Mouse (Mus musculus) left cerebral cortex, adult 18-20 months (tissue): ENCODE measurements around the gene Pla2g4b. TPM values are rescaled to one million over a fixed set of nuclear protein-coding genes. Genes with fewer than 3 reads are reported as not detected.
A peak's percentile ranks its signal among the peaks of the same experiment; 100 is the strongest.

Experiments
- DNase-seq, 2 experiments: peaks; one replicate each; pipeline ENCODE4 v3.0.0; 2021 to 2022; ENCODE audit warnings: low spot score in 2 of 2, mixed read lengths in 1 of 2
- long read RNA-seq, 2 experiments: library from polyadenylated mRNA; stranded (forward); transcript quantifications; one replicate each; pipeline ENCODE4 v2.0.0; 2021
- total RNA-seq, 2 experiments: library from RNA; stranded (reverse); gene quantifications; 2 replicates each; pipeline ENCODE4 v1.2.3; 2021

Pla2g4b gene
- total RNA-seq, result 1 to 10 TPM; 3.2 to 3.3 TPM
- long read RNA-seq, experiment 1, result 0 reads
- long read RNA-seq, experiment 2, result 0 reads

DNA sequence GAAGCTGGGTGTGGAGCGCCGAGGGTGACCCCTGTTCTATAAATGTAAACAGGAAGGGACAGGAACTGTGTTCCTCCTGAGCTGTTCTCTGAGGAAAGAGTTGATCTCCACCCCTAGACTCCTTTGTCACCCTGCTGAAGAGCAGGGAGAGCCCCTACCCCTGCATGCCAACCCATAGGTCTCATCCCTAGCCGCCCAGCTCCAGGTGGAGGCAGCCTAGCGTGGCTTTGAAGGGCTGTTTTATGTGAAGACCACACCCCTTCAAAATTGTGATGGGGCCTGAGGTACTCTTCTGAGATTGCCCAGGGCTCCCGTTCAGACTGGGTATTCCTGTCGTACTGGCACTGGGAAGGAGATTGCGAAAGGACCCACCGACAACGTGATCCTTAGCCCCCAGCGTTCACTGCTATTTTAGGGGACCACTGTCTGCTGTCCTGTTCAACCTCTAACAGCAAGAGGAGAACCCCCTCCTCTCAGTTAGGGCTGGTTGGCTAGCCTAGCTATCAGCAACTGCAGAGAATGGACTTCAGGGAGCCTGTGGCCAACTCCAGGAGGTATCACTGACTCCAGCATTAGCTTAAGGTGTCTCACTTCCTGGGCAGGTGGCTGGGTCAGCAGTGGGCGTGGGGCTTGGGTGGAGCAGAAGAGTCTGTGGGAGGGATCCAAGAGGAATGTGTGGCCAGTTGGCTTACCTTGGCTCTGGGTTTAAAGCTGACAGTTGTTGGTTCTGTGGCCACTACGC lies at the start of gene Pla2g4b:
Pla2g4b (plus strand) TSS at position 692 of the 742 bp plus-strand sequence.
- DNase-seq, result no peak

DNA sequence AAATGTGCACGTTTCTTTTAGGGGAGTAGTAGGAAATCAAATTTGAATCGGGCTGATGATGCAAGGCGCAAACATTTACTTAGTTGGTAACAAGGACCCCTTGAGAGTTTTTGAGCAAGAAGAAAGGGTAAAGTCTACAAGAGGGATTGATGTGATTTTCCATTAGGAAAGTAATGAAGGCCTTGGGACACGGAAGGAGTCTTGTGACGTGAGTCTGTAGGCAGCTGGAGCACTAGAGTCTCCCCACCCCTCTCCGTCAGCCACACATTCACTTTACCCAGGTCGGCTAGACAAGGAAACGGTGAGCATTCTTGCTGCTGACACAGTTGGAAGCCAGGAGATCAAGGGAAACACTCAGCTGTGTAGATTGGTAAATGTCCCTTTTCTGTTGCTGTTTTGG lies 47.3 kb upstream of the Pla2g4b start:
- no peak for DNase-seq

DNA sequence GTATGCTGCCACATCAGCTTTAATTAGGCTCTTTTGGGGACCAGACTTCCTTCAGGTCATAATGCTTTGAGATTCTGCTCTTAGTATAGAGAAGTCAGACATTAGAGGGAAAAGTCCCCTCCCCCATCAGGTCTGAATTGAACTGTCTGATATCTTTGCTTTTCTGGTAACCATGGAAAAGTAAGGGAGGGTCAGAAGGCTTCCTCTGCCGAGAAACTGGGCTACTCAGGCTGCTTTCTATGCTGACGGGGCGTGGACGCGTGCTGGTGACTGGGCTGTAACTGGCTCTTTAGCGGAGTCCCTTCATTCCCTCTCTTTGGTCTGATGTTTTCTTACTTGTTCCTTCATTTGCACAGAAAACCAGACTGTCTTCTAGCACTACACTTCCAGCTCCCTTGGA lies 46.8 kb upstream of the Pla2g4b start:
- DNase-seq, result no peak

DNA sequence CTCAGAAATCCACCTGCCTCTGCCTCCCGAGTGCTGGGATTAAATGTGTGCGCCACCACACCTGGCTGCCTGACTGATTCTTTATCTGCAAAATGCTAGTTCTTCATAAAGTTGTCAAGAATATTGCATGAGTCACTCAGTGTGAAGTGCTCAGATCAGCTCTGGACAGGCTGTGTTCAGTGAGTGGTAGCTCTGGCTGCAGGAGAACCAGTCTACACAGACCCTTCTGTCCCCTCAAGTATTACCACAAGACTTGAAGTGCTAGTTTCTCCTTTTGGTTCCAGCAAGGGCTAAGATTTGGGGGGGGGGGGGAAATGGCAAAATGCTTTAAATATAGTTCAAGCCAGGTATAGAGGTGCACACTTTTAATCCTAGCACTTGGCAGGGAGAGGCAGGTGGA lies 45.8 kb upstream of the Pla2g4b start:
- no peak for DNase-seq

DNA sequence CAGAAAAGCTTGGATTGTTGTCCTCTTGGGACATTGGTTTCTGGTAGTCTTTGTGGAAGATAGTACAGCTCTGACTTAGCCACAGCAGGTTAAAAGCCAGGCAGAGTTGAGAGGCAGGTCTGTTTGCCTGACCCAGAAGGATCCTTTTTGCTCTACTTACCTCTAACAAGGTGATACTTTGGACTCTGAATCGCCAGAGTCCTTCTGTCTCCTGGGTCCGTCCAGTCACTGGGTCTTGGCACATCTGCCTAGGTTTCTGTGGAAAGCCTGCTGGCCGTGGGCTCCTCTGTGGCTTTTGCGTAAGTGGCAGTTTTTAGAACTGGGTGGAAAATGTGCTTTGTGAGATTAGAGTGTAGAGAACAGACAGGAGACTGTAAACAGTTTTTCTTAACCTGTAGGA lies 44.3 kb upstream of the Pla2g4b start:
- DNase-seq, result no peak

DNA sequence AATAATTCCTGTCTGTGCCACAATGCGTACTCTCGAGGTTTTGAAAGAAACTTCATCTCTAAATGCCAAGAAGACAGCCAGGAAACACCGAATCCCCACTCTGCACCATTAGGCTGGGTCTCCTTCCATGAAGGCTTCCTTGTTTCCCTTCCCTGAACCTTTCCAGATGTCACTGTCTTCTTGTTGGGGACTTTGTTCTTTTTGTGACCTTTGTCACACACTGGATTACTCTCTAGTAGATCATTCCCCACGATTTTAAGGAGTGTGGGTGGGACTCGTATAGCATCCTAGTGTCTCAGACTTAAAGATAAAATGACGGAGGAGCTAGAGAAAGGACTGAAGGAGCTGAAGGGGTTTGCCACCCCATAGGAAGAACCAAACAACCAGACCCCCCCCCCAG lies 42.3 kb upstream of the Pla2g4b start:
- no peak for DNase-seq

DNA sequence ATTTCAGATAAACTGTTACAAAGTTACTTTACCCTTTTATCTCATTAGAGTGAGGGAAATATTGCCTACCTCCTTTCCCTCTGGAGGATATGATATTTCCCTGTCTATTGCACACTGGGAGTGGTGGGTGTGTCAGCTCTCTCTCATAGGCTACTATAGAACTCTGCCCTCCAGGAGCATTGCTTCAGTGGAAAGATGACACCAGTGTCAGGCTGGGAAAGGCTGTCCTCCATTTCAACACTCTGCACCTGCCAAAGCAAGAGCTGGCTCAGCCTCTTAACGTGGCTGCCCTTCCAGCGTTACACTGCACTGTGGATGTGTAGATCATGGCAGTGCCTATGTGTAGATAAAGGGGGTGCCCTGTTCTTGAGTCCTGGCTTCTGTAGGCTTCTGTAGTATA lies 40.9 kb upstream of the Pla2g4b start:
- DNase-seq, result no peak

DNA sequence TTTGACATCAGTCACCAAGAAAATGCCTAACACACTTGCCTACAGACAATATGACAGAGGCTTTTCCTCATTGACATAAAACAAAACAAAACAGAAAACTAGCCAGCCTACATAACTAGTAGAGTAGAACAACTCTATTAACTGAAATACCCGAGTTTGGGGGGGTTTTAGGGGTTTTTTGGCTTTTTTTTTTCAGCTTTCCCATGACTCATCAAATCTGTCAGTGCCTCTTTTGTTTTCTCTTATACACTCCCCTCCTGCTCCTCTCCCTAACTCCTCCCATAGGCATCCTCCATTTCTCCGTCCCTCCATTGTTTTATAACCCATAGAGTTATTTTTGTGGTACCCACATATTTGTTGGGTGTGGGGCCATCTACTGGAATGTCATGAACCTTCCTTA lies 39.7 kb upstream of the Pla2g4b start:
- no peak for DNase-seq

DNA sequence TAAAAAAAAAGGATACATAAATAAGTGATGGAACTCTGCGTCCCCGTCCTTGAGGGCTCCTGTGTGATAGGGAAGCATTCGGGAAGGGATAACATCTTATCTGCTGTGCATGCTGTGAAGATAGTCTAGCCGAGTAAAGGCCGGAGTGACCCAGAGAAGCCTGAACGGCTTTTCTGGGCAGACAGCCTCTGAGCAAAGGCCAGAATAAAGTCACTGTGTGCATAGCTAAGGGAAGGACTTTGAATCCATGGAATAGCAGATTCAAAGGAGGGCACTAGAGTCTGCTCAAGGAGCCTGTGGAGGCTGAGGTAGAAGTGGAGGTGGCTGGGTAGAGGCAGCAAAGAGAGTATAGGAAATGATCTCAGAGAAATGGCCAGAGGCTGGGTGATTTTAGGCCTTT lies 38.4 kb upstream of the Pla2g4b start:
- DNase-seq, result no peak

DNA sequence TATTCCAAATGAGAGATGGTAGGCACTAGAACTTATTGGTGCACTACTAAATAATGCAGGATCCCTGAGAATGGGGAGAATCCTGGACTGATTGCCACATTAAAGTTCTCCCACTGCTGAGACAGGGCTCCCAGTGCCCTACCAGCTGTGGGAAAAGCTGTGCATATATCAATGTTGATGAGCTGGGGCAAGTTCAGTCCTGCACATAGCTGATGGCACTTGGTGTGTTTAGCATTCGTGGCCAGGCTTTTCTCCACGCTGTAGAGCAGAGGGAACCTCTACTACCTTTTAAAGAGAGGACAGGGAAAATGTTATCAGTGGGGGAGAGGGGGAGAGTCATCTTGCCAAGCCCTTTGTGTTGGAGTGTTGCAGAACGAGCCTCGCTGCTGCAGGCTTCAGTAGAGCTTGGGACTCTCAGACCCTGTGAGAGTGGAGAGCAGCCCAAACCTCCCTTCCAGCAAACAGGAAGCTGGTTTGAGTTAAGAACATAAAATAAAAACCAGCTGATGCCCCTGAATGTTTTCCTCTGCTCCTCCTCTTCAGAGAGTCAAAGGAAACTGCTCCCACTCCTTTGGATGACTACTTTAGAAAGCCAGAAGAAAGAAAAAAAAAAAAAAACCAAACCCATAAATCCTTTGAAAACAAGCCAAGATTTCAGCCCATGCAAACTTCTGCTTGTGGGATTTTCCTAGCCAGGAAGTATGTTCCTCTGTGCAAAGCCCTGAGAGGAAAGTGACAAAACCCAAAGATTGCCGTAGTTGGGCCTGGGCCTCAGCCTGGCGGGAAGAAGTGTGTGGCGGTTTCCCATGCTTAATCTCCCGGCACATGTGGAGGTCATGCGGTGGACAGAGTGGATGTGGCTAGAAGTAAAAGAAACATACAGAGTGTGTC lies 37.6 kb upstream of the Pla2g4b start:
- no peak for DNase-seq

DNA sequence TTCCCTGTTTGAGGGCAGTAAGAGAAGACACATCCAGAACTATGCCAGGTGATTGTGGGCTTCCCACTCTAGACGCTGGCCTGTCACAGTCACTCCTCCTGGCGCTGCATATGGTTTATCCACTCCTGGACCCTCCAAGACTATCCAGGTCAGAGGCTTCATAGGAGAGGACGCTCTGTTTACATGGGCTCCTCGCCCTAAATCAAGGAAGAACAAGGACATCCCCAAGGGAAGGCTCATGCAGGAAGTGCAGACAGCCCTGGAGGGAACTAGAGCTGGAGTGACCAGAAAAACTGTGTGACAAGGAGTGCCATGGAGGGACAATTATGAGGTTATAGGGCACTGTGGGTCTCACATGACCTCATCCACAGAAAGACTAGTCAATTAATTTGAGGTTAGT lies 35.9 kb upstream of the Pla2g4b start:
- no peak for DNase-seq

DNA sequence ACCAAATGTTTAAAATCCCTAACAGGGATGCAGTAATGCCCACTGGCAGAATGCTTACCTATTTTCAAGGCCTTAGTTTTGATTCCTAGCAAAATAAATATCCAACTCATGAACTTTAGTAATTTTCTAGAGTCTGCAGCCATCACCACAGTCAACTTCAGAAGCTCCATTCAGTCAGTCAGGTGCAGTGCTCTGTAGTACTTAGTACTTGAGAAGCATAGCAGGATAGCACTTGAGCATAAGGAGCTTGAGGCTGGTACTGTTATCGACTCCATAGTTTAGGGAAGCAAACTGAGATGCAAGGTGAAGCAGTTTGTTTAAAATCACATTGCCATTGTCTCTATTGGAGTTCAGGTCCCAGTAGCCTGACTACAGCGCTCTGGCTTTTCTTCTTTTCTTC lies 33.5 kb upstream of the Pla2g4b start:
- no peak for DNase-seq

DNA sequence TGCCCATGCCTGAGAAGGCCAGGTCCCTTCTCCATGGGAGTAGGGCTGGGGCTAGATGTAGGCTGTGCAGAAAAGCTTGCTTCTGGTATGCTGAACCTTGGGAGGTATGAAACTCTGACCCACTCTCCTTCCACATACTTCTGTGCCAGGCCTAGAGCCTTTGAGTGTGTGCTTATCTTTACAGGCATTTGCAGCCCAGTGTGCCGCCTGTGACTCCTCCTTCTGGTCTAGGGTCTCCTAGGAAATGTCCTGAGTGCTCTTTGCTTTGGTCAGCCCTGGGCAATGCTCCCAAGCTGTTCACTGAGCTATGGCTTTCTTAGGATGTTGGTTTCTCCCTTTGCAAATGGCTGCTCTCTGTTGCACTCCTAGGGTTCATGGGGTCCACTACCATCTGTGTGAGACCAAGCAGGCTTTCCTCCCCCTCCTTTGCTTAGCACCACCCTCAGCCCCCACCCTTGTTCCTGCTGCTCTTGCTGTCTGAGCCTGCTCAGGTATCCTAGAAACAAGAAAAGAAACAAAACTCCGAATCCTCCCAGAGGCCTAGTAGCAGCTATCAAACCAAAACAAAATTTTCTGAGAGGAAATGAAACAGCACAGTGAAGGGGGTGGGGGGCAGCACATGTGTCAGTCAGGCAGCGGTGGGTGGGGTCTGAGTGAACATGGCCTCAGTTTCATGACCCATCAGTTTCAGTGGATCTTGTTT lies 32.2 kb upstream of the Pla2g4b start:
- no peak for DNase-seq

DNA sequence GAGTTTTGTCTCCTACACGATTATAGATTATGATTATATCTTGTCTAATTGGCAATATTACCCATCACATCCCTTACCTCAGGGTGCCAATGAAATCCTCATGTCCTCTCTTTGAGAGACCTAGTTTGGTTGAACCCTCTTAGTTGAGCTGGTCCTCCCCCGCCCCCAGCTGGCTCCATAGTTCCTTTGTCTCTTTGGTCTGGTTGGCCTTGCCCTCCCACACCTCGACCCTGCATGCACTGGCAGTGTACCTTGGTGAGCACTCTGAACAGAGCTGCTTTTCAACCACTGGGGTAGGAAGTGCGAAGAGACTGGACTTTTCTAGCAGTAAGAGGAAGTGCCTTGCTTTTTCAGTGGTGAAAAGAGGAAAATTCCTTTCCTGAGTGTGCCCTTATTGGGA lies 31.3 kb upstream of the Pla2g4b start:
- no peak for DNase-seq

DNA sequence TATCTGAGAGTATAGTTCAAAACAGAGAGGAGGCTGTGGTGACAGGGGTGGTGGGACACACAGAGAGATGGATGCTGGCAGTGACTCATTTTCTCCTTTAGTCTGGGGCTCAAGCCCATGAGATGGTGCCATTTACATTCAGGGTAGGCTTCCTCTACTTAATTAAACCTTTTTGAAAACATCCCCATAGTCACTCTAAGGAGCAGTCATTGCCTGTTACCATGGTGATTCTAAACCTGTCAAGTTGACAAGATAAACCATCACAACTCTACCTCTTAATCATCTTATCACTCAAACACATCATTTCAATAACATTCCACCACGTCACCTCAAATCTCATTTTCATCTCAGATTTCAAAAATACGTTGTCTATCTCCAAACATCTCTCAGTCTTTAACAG lies 29.2 kb upstream of the Pla2g4b start:
- no peak for DNase-seq

DNA sequence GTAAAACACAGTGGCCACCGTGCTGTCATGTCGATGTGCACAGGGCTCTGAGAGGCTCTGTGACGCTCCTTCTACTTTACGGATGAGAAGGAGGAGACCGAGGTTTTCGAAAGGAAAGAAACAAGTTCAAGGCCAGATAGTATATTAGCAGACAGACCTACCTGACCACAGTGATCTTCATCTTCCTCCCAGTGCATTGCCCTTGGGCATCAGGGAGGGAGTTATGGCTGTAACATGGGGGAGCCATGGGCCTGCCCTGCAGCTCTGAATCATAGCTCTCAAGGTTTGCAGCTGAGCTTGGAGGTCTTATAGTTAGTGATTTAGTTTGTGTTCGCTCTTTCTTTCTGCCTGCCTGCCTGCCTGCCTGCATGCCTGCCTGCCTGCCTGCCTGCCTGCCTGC lies 26.5 kb upstream of the Pla2g4b start:
- no peak for DNase-seq

DNA sequence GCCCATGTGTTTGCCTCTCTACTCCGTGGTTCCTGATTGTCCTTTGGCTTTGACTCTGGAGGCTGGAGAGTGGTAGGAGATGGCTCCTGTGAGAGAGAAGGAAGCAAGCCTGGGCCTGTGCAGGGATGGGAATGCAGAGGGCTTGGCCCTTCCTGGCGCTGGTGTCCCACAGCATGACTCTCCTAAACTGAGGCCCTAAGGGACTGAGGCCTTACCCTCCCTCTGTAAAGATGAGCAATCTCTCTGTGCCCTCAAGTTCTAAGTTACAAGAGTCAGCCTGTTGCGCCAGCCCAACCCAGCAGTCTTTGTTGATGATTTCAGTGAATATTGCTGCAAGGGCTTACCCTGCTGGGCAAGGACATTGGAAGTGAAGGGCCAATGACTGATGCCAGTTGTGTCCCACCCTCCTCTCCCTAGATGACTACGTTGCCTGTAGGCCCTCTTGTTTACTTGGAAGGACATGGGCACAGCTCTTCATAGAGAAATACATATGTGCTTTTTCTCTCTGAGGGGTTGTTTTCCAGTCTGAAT lies 25.5 kb upstream of the Pla2g4b start:
- DNase-seq, result no peak

DNA sequence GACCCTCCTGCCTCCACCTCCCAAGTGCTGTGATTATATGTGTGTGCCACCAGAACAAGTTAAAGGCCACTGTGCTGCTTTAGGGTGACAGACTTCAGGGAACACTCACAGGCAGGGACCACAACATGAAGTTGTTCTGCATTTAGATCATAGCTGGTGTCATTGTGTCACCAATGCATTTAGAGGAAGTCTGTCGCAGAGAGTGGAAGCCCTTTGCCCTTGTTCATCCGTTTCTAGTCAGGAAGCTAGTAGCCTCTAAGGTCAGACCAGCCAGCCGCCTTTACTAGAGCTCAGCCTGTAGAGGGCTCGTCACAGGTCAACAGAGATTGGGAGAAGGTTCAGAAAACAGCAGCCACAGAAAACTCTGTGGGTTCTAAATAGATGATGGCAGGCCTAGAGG lies 24.5 kb upstream of the Pla2g4b start:
- DNase-seq, result no peak

DNA sequence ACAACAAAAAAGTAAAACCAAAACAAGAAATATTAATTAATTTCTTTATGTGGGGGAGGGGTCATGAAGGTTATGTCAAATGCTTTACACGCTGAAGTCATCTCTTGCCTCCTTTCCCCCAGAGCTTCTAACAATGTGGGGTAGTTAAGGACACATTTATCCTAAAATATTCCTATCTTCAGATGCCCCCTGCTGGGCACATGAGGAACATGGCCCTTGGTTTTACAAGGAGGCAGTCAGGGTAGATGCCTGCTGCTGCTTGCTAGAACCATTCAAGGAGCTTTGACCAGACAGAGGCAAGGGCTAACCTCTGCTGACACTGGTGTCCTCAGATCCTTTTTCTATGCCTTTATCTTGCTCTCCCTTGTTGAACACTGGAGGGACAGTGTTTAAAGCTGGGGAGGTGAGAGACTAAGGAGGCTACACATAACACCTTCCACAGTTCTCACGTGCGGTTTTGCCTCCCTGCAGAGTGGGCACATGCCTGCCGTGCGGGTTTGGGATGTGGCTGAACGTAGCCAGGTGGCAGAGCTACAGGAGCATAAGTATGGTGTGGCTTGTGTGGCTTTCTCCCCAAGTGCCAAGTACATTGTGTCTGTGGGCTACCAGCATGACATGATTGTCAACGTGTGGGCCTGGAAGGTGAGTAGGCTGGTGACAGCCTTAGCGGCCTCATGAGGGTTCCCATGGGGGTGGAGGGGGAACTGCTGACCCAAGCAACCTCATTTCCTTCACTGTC lies 21.6 kb upstream of the Pla2g4b start:
- DNase-seq, result peak; percentile 67 to 72

DNA sequence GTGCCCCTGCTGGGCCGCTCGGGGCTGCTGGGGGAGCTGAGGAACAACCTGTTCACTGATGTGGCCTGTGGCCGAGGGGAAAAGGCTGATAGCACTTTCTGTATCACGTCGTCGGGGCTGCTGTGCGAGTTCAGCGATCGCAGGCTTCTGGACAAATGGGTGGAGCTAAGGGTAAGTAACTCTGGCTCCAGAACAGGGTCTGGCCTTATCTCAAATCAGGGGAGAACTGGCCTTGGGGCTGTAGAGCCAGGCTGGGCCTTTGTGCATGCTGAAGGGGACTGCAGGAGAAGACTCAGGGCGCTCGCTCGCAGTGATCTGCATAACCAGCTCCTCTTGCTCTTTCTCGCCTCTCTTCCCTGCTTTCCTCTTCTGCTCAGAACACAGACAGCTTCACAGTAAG lies 20.3 kb upstream of the Pla2g4b start:
- DNase-seq, result no peak
